Mouse (Mus musculus) regulatory T cell (primary cell): ENCODE measurements around the gene Prr36.

Source experiments
- in situ Hi-C: fragments of 300-600 bp; cut with MboI, MseI; formaldehyde crosslinking; loops from one replicate; pipeline ENCODE4 v1.15.1; 2025; ENCODE audit warnings: high pct_unique_total_duplicates

Prr36 gene

GRCm38 (mm10) chr8:4205246-4206123 lies 11.8 kb downstream of the Prr36 start:
- in situ Hi-C loops, result no loop called here

DNA sequence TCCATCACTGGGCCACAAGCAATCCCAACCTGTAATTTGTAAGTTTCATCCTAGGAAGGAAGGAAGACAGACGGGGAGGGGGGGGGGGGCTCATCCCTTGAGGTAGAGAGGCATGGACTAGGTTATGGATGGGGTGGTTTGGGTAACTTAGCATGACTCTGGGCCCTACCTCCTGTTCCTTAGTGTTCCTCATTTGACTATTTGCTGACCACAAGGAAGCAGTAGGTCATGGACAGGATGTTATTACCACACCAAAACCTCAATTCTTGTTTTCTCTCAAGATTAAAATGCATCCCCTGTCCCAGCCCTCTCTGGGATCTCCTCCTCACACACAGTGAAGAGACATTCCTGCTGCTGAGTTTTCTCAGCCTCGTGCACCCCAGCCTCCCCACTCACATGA lies 15.9 kb downstream of the Prr36 start:
- in situ Hi-C loops, result no loop called here

- in situ Hi-C loops, result no loop called here
Measured at GRCm38 (mm10) chr8:4193588-4193894, 23.7 kb downstream of the Prr36 start.

DNA sequence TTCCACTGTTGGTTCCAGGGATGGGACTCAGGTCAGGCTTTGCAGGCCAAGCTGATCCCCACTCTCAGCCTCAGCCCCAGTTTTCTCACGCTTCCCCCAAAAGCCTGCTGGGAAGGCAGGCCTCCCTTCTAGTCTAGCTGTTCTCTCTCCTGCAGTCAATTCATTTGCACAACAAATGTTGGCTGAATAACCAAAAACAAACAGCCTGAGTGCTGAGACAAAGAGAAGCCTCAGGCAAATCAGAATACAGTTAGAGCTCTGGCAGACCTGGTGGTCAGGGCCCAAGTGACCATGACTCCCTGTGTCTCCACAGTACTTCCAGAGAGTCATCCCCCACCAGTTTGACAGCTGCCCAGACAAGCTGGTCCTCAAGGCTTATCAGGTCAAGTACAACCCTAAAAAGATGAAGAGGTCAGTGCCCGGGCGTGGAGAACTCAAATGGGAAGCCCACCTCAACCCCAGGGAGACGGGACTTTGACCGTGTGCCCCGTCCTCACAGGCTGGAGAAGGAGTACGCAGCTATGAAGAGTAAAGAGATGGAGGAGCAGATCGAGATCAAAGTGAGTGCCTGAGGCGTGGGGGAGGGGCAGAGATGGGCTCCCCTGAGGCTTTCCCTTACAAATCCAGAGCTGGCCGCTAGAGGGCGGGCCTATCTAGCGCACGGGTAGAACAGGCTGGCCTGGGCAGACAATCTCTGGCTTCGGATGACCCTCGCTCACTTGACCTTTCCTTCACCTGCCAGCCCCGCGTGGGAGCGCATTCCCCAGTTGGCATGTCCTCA lies 24.3 kb downstream of the Prr36 start:
- in situ Hi-C loops, result no loop called here

GRCm38 (mm10) chr8:4192305-4192704 lies 25.0 kb downstream of the Prr36 start:
- in situ Hi-C loops, result no loop called here

DNA sequence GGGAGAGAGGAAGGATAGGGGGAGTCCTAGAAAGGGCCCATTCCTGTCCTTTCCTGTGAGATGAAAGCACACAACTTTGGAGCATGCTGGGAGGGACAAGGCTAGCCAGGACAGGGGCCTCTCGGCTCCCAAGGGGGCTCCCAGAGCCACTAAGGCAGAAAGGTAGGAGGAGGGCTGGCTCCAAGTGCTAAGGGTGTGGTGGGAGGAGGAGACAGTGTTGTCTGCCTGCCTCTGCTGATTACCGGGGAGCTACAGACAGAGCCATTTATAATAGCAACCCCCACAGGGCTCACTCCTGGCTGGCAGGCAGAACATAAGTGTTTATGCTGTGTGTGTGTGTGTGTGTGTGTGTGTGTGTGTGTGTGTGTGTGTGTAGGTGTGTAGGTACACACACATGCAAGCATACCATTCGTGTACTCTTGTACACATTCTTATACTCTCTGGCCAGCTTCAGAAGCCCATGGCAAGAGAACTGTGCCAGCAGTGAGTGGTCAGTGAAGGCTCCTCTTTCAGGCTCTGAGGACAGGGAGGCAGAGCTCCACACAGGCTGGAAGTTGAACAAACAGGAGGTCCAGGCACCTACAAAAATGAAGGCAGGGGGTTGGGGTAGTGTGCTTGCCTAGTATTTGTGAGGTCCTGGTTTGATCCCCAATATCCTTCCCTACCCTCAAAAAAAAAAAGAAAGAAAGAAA lies 28.1 kb downstream of the Prr36 start:
- in situ Hi-C loops, result no loop called here

DNA sequence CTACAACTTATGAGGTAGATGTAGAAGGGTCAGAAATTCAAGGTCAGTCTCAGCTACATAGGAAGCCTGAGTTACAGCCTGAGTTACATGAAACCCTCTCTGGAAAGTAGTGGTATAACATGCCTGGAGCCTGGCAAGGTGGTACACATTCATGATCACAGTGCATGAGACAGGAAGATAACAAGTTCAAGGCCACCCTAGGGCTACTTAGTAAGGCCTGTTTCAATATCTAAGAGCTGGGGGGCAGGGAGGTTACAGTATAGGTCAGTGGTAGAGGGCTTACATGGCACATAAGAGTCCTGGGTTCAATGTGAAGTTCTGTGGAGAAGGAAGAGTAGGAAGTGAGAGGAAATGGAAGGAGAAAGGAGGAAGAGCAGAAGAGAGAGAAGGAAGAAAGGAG lies 28.7 kb downstream of the Prr36 start:
- in situ Hi-C loops, result no loop called here

DNA sequence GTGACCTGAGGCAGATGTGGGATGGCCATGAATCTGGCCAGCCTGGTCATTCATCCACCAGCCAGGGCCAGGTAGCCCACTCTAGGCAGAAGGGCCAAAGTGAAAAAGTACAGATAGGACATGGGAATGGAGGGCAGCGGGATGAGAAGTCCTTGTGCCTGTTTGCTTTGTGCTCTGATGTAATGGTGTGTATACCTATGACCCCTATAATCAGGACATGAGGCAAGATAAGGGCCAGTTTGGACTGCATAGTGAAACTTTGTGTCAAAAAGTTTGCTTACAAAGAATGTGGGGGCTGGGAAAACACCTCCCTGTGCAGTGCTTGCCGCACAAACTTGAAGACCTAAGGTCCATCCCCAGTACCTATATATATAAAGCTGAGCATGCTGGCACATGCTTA lies 31.1 kb downstream of the Prr36 start:
- in situ Hi-C loops, result no loop called here

GRCm38 (mm10) chr8:4183409-4183808 lies 33.9 kb downstream of the Prr36 start:
- in situ Hi-C loops, result no loop called here

GRCm38 (mm10) chr8:4174018-4174417 lies 43.2 kb downstream of the Prr36 start:
- in situ Hi-C loops, result no loop called here

DNA sequence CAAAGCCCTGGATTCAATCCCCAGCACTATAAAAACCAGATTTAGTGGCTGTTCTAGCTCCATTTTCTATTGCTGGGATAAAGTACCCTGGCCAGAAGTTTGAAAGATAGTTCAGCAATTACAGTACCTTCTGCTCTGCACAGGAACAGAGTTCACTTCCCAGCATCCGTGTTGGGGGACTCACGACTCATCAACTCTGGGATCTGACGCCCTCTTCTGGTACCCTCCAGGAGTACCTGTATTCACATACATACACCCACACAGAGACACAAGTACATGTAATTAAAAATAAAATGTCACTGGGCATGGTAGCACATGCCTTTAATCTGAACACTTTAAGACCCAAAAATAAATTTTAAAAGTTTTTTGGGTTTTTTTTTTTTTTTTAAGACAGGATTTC lies 44.8 kb downstream of the Prr36 start:
- in situ Hi-C loops, result no loop called here

DNA sequence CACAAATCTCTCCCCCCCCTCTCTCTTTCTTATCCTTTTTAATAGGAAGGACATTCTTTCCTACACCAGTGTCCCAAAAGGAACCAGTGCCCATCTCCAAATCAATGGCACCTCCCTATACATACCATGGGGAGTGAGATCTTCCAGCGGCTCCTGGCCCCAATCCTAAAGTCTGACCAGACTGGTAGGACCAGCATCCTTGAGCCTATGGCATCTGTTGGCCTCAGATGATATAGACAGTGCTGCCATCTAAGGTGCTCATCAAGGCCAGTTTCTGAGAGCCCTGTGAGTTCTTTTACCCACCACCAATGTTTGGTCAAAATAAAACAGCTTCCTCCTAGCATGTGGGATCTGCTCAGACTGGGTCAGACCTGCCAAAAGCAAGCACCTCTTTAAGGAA lies 49.3 kb downstream of the Prr36 start:
- in situ Hi-C loops, result loop anchor here (5.0 to 10.0 kb wide), 2 partner anchors 89 to 813 kb away; partner anchors contain the start of genes A430078G23Rik and Ctxn1

DNA sequence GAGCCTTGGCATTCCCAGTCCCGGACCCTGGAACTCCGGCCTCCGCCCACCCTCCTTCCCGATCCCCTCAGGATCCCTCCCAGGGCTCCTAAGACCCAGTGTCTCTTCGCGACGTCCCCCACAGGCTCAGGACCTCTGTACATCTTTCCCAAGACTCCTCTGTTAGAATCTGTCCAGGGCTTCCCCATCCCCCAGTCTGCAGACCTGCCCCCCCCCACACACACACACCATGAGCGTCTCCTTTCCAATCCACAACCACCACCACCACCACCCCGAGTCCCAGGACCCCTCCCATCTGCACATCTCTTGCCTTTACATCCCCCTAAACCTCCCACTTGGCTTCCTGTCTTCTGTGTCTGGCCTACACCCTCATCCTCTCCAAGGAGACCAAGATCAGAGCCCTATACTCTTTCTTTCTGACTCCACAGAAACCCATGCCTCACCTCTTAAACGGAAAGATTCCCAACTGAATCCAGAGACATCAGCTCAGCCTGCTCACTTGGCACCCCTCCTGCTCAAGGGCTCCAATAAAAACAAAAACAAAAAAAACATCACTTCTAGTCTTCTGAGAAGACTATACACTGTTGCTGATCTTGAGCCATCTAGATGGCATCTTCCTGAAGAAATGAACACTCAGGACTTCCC lies 50.3 kb downstream of the Prr36 start:
- in situ Hi-C loops, result loop anchor here (5.0 to 10.0 kb wide), 2 partner anchors 90 to 812 kb away; partner anchors contain the start of genes A430078G23Rik and Ctxn1

GRCm38 (mm10) chr8:4165852-4166751 lies 51.2 kb downstream of the Prr36 start, which contains the start of gene Evi5l:
Gene Evi5l (plus strand): TSS chr8:4166567.
- in situ Hi-C loops, result loop anchor here (5.0 to 10.0 kb wide), 2 partner anchors 91 to 811 kb away; partner anchors contain the start of genes A430078G23Rik and Ctxn1

DNA sequence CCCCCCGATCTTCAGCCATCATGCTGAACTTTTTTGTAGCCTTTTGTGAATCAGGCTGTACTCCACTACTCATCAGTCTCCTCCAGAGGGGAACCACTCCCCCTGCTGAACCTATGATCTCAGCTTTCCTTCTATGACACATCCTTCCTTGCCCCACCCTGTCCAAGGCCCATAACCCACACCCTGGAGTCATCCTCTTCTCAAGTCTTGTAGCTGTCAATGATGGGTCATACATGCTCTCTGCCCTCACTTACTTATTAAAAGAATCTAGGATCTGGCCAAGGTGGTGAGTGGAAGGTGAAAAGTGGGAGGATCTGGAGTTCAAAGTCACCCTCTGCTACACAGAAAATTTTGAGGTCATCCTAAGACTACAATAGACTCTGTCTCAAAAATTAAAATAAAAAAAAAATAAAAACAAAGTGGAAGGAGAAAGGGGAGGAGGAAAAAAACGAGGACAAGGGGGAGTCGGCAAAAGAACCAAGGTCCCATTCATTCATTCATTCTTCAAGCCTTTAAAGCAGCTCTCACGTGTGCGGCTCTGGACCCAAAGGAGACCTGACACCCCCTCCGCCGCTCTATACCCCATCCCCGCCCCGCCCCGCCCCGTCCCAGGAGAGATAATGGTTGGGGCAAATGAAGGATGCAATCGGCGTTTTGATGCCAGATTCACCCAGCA lies 51.9 kb downstream of the Prr36 start:
- in situ Hi-C loops, result loop anchor here (5.0 to 10.0 kb wide), 2 partner anchors 92 to 811 kb away; partner anchors contain the start of genes A430078G23Rik and Ctxn1

DNA sequence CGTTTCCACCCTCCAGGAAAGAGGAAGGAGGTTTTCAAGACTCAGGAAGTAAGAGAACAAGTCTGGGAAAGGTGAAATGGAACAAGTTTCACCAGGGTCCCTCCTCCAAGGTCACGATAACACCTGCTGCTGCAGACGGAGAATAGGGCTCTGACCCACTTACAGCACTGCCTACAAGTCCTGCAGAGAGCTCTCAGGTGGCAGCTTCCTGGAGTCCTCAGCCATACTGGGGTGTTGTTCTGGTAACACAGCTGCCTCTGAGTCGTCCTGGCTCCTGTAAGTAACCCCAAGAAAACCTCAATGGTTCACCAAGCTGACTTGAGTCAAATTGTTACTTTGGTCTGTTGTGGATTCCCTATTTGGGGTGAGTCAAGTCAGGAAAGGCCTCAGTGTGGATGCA lies 54.5 kb downstream of the Prr36 start:
- in situ Hi-C loops, result loop anchor here (10.0 kb wide), 1 partner anchor 808 kb away; the partner anchor contains the start of gene A430078G23Rik
